Mouse (Mus musculus): ENCODE measurements around the gene Nudt16l1.

DNA sequence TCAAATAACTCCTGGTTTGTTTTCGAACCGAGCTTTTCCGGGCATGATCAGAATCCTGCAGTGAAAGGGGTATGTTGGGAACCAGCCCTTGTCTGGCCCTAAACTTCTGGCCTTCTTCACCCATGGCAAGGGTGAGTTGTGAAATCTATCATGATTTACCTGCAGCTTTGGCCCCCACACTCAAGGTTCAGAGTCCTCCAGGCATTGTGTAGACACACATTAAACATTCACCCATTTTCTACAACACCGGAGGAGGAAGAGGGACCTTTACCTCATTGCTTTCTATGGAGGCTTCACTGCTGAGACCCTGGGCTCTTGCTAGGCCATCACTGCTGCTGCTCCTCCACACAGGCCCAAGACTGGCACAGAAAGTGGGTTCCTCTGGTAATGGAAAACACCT, 8.8 kb downstream of the Nudt16l1 start:
- TF ChIP-seq POLR2A (IDR thresholded peaks at IDR 0.05; ENCODE audit: borderline replicate concordance, insufficient read depth, low read length), result no peak
- no peak for TF ChIP-seq CTCF (IDR thresholded peaks at IDR 0.05; ENCODE audit: borderline replicate concordance, insufficient read depth, low read depth, low read length)

Data from cerebellum, adult 2 months (tissue).